Comparison of ENCODE assay signal across 10 mouse cellular contexts in the genomic region with DNA sequence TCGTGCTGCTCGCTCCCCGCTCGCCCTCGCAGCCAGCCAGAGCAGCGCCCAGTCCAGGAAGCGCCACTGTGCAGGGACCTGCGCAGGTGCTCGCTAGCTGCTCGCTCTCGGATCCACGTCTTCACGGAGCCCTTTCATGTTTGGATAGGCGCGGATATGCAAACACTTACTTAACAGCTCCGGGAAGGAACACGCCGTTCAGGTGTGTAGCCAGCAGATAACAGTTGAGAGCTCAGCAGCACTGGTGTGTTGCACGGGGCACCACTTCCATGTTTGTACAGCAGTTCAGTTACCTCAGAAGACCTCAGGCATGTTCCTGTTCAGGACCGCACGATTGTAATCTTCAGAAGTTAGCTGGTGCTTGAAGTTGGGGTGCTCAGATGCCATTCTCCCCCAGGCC. TPM values are rescaled to one million over a fixed set of nuclear protein-coding genes. Genes with fewer than 3 reads are reported as not detected.
A peak's percentile ranks its signal among the peaks of the same experiment; 100 is the strongest.
DNase-seq lines count a peak whose midpoint lies in the region; ATAC-seq and TF ChIP-seq lines count a peak whose summit lies in the region.
"Had no signal": no experiment of that assay in that cellular context is flagged by ENCODE, and none has a peak within 500 bp of the region (broad histone marks: within the 10 kb centered on the region; RNA-seq: fewer than 3 reads in every experiment).

No protein-coding gene starts in this region.

- no peak overlapping the region for H3K27ac ChIP-seq in ES-E14 (ENCODE audit: insufficient read depth, low read depth, low read length, poor library complexity, severe bottlenecking)
- H3K27ac ChIP-seq in liver, postnatal 0 days (ENCODE audit: low read depth): no peak overlapping the region
- H3K27ac ChIP-seq in stomach, embryonic 16.5 days (ENCODE audit: low read length): peak overlapping the region; percentile 50
- H3K27ac ChIP-seq: hindbrain, embryonic 10.5 days; neural tube, embryonic 12.5 days had no signal

- no peak overlapping the region for H3K4me2 ChIP-seq in liver, postnatal 0 days (ENCODE audit: low read depth, low read length)
- H3K4me2 ChIP-seq in stomach, embryonic 16.5 days (ENCODE audit: low read depth, low read length): 0 out of 2 replicates have a peak overlapping the region, but pooled peaks have one; percentile 9
- H3K4me2 ChIP-seq: neural tube, embryonic 12.5 days had no signal

- H3K27me3 ChIP-seq in liver, postnatal 0 days (ENCODE audit: insufficient read depth, low read length): no peaks in the 10 kb centered on the region
- H3K27me3 ChIP-seq in stomach, embryonic 16.5 days (ENCODE audit: control insufficient read depth, insufficient read depth, low read length): no peaks in the 10 kb centered on the region
- H3K27me3 ChIP-seq: neural tube, embryonic 12.5 days had no signal

- H3K9ac ChIP-seq in ES-E14 (ENCODE audit: insufficient read depth, low read depth, low read length, poor library complexity, severe bottlenecking): peak overlapping the region; percentile 3; the same call in 1 of the 2 replicates
- H3K9ac ChIP-seq in liver, postnatal 0 days (replicated peaks): no peak overlapping the region
- H3K9ac ChIP-seq in stomach, embryonic 16.5 days (ENCODE audit: low read length): no peak overlapping the region
- H3K9ac ChIP-seq: neural tube, embryonic 12.5 days had no signal

- peak; percentile 47 for ATAC-seq in erythroid progenitor cell, adult 5-6 weeks (replicated peaks; ENCODE audit: low FRiP score, poor library complexity, severe bottlenecking)
- peak; percentile 67 for ATAC-seq in liver, postnatal 0 days
- ATAC-seq in stomach, embryonic 16.5 days (ENCODE audit: insufficient read depth, low FRiP score): peak; percentile 90

- DNase-seq in ES-E14 (ENCODE audit: low read depth, low spot score): no peak
- DNase-seq in liver, postnatal 0 days: no peak
- DNase-seq in retina, postnatal 1 day: no peak
- DNase-seq in gastrocnemius, adult 18-20 months (ENCODE audit: low spot score): no peak
- no peak for DNase-seq in right cerebral cortex, postnatal 4 days
- DNase-seq: adrenal gland, postnatal 36 days had no signal

- peaks cover 38% of the 10 kb centered on the region for H3K36me3 ChIP-seq in ES-E14 (ENCODE audit: control insufficient read depth, insufficient read depth, low read length, poor library complexity, severe bottlenecking)
- peaks cover 86% of the 10 kb centered on the region for H3K36me3 ChIP-seq in liver, postnatal 0 days (replicated peaks; ENCODE audit: insufficient read depth, low read length)
- peaks cover 15% of the 10 kb centered on the region for H3K36me3 ChIP-seq in stomach, embryonic 16.5 days (ENCODE audit: control insufficient read depth, insufficient read depth, low read length)

- no peaks in the 10 kb centered on the region; the same call in 1 of the 2 replicates for H3K9me3 ChIP-seq in ES-E14 (ENCODE audit: control insufficient read depth, insufficient read depth, low read depth, low read length)
- no peaks in the 10 kb centered on the region for H3K9me3 ChIP-seq in liver, postnatal 0 days (ENCODE audit: low read length)
- no peaks in the 10 kb centered on the region for H3K9me3 ChIP-seq in stomach, embryonic 16.5 days (replicated peaks; ENCODE audit: control insufficient read depth, low read length)
- H3K9me3 ChIP-seq: hindbrain, embryonic 10.5 days; neural tube, embryonic 12.5 days had no signal

- in situ Hi-C loops in ES-E14 (cut with MboI; ENCODE audit: low sequenced_read_pairs in 2 of 2, unreplicated experiment in 2 of 2): no loop called here

- peak overlapping the region in 1 of 2 experiments; percentile 24; a peak in 1 of 4 replicates for H3K4me3 ChIP-seq in ES-E14 (ENCODE audit: insufficient read depth in 1 of 2, low read depth in 1 of 2, low read length in 2 of 2, poor library complexity in 1 of 2, severe bottlenecking in 1 of 2)
- H3K4me3 ChIP-seq in liver, postnatal 0 days (ENCODE audit: low read depth, low read length): no peak overlapping the region
- H3K4me3 ChIP-seq in stomach, embryonic 16.5 days (replicated peaks; ENCODE audit: low read length): no peak overlapping the region
- H3K4me3 ChIP-seq: hindbrain, embryonic 10.5 days; neural tube, embryonic 12.5 days had no signal

- H3K4me1 ChIP-seq in ES-E14 (ENCODE audit: control insufficient read depth in 2 of 2, insufficient read depth in 2 of 2, low read length in 2 of 2, poor library complexity in 1 of 2): peaks cover 0 to 7% of the 10 kb centered on the region in 2 experiments; a peak in 1 of 4 replicates
- peaks cover 8% of the 10 kb centered on the region for H3K4me1 ChIP-seq in liver, postnatal 0 days (ENCODE audit: insufficient read depth)
- 0 out of 2 replicates have a peak, but pooled peaks cover 3% of the 10 kb centered on the region for H3K4me1 ChIP-seq in stomach, embryonic 16.5 days (ENCODE audit: control insufficient read depth, insufficient read depth, low read length)
- H3K4me1 ChIP-seq: hindbrain, embryonic 10.5 days; neural tube, embryonic 12.5 days had no signal

- 57% methylated on average over 21 of the region's 21 CpGs for WGBS in liver, postnatal 0 days (ENCODE audit: insufficient replicate concordance)
- WGBS in stomach, embryonic 16.5 days: 69% methylated on average over 21 of the region's 21 CpGs

- no peak for TF ChIP-seq CTCF in liver, postnatal 0 days (IDR thresholded peaks at IDR 0.05; ENCODE audit: low read depth)

- TF ChIP-seq EP300 in liver, postnatal 0 days (IDR thresholded peaks at IDR 0.05; ENCODE audit: low read depth): no peak

TF ChIP-seq in ES-E14, 5 proteins besides CTCF, POLR2A, EP300 and RAD21:
- TF ChIP-seq HCFC1 (IDR thresholded peaks at IDR 0.05; ENCODE audit: borderline replicate concordance, insufficient read depth, low read length): no peak
TF ChIP-seq in ES-E14: peak in this region for 0.

RNA-seq across cellular contexts. Expression of a gene that starts 27.2 kb away (rescaled TPM):
- 16.9 and 19.5 TPM in 2 replicates for total RNA-seq in ES-E14 (2012; rRNA removed)
- 19.5 and 22.6 TPM in 2 replicates for total RNA-seq in erythroid progenitor cell, adult 5-6 weeks (2015; ENCODE audit: low replicate concordance)
- 28.5 and 37.6 TPM in 2 replicates for total RNA-seq in erythroid progenitor cell, adult 5-6 weeks (2017; ENCODE audit: low replicate concordance)
- 5.4 and 5.9 TPM in 2 replicates for polyA plus RNA-seq in liver, postnatal 0 days (2015; fragmentation: Nextera tagmentation; extraction: Ambion mirVana)
- 8.5 and 9.6 TPM in 2 replicates for polyA plus RNA-seq in stomach, embryonic 16.5 days (2015; fragmentation: Nextera tagmentation; extraction: Ambion mirVana)
- 10 to 100 TPM; 20.1 to 21.7 TPM for total RNA-seq in gastrocnemius, adult 18-20 months (2021)
